Mouse (Mus musculus) CD4-positive, CD25-positive, alpha-beta regulatory T cell, adult 2 months (primary cell): ENCODE data around the gene Pfdn6.
"Not testable (repeated sequence)": the region's sequence is repeated elsewhere in the genome, so short reads cannot be mapped to it uniquely, and the experiment has no call there.

ENCODE experiments used
- DNase-seq: peaks from one replicate; pipeline ENCODE4 v3.0.0-alpha.2; 2012; ENCODE audit warnings: low read depth, low spot score

The Pfdn6 gene

GRCm38 (mm10) chr17:33915671-33916250 is 24.4 kb downstream of the Pfdn6 start, which contains the start of the genes Tapbp and Zbtb22:
Gene Tapbp, plus strand, starts transcription at chr17:33915899.
Gene Zbtb22, plus strand, starts transcription at chr17:33915904.
- peak; percentile 96 for DNase-seq

DNA sequence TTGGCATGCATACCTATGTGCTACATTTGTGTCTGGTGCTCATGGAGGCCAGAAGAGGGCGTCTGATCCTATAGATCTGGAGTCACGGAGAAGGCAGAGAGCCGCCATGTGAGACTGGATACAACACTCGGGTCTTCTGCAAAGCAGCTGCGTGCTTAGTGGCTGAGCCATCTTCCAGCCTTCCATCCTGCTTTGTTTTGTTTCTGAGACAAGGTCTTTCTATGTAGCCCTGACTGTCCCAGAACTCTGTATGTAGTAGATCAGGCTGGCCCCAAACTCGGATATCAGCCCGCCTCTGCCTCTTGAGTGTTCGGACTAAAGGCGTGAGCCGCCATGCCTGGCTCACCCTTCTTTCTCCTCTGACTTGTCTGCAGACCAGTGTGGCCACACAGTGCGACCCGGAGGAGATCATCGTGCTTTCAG is 25.2 kb downstream of the Pfdn6 start:
- DNase-seq: no peak

- DNase-seq: no peak
These were observed 26.2 kb downstream of the Pfdn6 start for GRCm38 (mm10) chr17:33913905-33914304.

DNA sequence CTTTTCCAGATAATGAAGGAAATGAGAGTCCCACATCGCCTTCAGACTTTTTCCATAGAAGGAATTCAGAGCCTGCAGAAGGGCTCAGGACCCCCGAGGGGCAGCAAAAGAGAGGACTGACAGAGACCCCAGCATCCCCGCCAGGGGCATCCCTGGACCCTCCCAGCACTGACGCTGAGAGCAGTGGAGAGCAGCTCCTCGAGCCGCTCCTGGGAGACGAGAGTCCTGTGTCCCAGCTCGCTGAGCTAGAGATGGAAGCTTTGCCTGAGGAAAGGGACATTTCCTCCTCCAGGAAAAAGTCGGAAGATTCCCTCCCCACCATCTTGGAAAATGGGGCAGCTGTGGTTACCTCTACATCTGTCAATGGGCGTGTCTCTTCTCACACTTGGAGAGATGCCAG is 26.9 kb downstream of the Pfdn6 start:
- DNase-seq: no peak

DNA sequence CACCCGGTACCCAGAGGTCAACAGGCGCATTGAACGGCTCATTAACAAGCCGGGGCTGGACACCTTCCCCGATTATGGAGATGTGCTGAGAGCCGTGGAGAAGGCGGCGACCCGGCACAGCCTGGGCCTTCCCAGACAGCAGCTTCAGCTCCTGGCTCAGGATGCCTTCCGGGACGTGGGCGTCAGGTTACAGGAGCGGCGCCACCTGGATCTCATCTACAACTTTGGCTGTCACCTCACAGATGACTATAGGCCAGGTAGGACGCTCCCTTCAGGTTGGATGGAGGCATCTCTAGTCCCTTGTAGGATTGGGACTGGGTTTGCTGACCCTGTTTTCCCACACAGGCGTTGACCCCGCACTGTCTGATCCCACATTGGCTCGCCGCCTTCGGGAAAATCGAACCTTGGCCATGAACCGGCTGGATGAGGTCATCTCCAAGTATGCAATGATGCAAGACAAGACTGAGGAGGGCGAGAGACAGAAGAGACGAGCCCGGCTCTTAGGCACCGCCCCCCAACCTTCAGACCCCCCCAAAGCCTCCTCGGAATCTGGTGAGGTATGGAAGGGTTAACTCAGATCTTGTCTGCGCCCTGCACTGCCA is 28.2 kb downstream of the Pfdn6 start:
- no peak for DNase-seq

DNA sequence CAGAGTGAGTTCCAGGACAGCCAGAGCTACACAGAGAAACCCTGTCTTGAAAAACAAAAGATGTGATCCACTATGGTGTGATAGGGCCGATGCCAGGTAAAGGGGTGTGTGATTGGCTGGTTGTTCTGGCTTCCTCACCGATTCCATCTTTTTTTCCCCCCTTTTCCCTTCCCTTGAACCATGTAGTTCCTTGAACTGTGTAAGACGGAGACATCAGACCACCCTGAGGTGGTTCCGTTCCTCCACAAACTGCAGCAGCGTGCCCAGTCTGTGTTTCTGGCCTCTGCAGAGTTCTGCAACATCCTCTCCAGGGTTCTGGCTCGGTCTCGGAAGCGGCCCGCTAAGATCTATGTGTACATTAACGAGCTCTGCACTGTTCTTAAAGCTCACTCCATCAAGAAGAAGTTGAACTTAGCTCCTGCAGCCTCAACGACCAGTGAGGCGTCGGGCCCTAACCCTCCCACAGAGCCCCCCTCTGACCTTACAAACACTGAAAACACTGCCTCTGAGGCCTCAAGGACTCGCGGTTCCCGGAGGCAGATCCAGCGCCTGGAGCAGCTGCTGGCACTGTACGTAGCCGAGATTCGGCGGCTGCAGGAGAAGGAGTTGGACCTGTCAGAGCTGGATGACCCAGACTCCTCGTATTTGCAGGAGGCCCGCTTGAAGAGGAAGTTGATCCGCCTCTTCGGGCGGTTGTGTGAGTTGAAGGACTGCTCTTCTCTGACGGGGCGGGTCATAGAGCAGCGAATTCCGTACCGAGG is 28.9 kb downstream of the Pfdn6 start:
- no peak for DNase-seq

GRCm38 (mm10) chr17:33910346-33911051 is 29.6 kb downstream of the Pfdn6 start:
- DNase-seq: peak; percentile 76

- DNase-seq: peak; percentile 66
These were observed 30.3 kb downstream of the Pfdn6 start for GRCm38 (mm10) chr17:33909869-33910250.

- DNase-seq: peak; percentile 99
These were observed 30.9 kb downstream of the Pfdn6 start, which contains the start of gene Daxx for GRCm38 (mm10) chr17:33909077-33909868. Gene Daxx, plus strand, starts transcription at chr17:33909414.

DNA sequence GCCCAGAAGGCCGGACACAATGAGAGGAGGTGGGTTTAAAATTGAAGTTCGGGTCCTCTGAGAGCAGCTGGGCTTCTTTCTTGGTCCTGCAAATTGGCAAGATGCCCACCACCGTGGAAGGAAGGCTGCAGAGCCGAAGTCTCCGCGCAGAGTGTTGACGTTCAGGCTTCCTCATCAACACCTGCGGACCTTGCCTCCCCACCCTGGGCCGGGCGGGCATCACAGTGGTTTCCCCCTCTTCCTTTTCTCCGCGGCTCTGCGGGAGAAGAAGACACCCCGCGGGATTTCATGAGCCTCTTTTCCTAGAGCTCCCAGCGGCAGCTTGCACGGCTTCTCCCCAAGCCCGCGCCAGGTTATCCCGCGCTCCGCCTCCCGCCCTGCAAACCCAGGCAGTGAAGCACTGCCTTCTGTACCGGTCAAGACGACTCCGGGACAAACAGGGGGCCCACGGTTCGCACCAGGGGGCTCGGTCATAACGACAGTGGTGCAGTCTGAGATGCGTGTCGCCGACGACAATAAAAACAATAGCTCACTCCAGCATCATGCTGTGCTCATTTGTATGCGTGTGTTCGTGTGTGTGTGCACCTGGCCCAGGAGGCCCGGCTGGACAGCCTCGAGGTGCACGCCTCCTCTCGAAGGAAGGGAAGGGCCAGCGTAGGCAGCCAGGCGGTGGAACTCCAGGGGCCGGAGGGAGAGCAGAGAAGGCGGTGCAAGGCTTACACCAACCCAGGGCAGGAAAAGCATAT is 31.6 kb downstream of the Pfdn6 start:
- peak; percentile 42 for DNase-seq

DNA sequence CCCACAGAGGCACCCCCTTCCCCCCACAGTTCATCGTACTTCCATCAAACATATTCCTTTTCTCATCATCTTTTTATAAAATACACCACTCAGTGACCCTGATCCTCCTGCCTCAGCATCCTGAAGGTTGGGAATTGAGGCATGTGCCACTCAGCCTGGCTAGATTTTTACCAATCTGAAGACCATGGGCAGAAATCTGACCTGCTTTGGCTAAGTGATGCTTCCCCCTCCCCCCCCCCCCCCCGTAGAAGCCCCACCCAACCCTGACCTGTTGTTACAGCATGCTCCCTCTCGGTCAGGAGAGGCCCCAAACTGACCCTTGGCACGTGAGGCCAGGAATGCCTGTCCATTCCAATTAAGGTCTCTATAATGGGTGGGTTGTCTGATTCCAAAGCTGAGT is 35.3 kb downstream of the Pfdn6 start, which contains the start of gene Platr17:
Platr17 (plus strand) TSS at position 301 of the 400 bp plus-strand sequence.
- DNase-seq: not testable (repeated sequence)

DNA sequence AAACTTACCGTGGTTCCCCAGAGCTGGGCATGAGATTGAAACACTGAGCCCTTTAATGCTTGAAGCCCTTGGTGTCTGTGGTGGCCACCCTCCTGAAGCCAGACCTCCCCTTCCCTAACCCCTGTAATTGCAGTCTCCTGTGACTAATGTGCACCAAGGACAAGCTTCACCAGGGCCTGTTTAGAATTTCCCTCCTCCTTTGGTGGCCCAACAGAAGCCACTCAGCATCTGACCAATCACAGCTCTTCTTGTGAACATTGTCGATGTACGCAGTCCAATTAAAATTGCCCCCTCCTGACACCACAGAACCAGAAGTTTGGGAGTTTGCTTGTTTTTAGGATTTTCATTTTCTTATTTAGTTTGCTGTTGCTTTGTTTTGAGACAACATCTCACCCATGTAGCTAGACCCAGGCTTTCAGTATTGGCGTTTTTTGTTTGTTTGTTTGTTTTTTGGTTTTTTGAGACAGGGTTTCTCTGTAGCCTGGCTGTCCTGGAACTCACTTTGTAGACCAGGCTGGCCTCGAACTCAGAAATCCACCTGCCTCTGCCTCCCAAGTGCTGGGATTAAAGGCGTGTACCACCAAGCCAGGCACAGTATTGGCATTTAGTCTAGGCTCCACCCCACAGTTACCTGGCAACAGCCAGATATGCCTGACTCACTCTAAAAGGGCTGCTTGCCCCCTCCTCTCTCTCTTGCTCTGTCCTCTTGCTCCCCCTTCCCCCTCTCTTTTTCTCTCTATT is 36.1 kb downstream of the Pfdn6 start:
- not testable (repeated sequence) for DNase-seq

GRCm38 (mm10) chr17:33902491-33902890 is 37.7 kb downstream of the Pfdn6 start:
- DNase-seq: peak; percentile 72

DNA sequence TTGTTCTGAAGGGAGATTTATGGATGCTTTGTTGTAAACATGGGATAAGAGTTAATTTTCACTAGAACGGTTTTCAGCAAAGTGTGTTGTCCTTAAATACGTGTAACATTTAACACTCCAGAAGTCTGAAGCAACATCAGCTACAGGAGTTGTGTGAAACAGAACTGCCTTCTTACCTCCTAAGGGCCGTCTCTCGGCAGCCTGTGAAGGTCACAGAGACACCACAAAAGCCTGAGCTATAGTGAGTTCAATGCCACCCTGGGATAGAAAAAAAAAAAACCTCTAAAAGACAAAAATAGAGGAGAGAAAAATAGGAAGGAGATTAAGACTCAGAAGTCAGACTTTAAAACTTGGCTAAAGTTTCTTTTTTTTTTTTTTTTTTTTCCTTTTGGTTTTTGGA is 38.1 kb downstream of the Pfdn6 start:
- no peak for DNase-seq

- no peak for DNase-seq
These were observed 38.5 kb downstream of the Pfdn6 start for GRCm38 (mm10) chr17:33901653-33902052.

GRCm38 (mm10) chr17:33900989-33901314 is 39.2 kb downstream of the Pfdn6 start:
- no peak for DNase-seq

DNA sequence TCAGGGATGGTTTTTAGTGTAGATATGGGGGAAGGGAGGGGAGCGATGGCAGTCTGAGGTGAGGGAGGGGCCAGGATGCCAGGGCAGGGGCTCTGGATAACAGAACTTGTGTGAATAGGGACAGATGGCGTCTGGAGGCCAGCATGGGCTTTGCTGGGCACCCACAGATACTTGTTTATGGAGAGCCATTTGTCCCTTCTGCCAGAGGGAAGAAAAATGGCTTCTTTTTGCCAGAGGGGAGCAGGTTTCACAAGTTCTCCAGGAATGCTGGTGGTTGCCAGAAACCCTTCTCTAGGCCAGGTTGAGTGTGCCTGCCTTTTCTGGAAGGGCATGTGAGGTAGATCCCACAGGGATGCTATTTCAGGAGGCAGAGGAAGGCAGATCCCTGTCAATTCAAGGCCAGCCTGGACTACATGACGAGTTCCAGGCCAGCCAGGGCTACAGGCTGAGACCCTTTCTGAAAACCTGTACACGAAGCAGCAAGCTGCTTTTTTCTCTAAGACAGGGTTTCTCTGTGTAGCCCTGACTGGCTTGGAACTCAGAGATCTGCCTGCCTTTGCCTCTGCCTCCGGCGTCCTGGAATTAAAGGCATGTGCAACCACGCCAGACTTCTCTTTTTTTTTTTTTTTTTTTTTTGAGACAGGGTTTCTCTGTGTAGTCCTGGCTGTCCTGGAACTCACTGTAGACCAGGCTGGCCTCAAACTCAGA is 39.7 kb downstream of the Pfdn6 start:
- no peak for DNase-seq

GRCm38 (mm10) chr17:33899642-33900041 is 40.5 kb downstream of the Pfdn6 start:
- no peak for DNase-seq

GRCm38 (mm10) chr17:33898193-33898592 is 42.0 kb downstream of the Pfdn6 start:
- not testable (repeated sequence) for DNase-seq
